Mouse (Mus musculus): ENCODE measurements around the gene Atp8b5.

DNA sequence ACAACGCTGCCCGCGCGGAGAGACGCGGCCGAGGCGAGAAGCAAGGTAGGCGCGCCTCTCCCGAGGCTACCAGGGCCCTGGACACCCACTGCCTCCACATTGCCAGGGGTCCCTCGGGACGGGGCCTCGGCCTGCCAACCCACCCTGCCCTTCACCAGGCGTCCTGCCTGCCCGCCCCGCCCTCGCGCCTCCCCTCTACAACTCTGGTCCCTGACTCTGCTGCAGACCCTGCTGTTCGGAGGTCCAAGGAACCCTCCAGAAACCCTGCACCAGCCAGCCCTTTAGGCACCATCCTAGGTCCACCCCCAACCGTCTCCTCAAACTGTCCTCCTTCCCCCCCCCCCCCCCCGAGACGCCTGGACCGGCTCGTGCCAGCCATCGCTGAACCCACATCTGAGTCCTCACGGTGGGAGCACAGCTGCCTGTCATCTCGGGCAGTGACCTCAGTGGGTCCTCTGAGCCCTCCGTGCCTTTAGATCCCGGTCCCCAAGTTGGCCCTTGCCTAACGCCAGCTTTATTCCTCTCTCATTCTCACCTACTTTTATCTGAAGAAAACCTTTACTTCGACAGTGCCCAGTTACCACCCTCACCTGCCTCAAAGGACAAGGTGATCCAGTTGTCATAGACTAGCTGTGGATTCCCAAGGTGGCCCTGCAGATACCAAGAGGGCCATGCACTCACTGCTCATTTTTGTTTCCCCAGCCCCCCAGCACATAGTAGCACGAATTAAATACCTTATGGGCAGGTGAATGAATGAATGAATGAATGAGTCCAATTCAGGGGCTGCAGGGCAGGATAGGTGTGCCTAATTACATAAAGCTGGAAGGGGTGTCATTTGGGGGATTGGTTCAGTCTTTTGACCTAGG lies 115.4 kb downstream of the Atp8b5 start:
- no peak for TF ChIP-seq CTCF (IDR thresholded peaks at IDR 0.05)
- TF ChIP-seq EP300 (IDR thresholded peaks at IDR 0.05): no peak
